Mouse (Mus musculus) bone marrow macrophage, adult 2 months (primary cell): ENCODE measurements around the gene 9130213A22Rik.

ENCODE experiments used
- CTCF ChIP-seq: IDR thresholded peaks from 2 replicates; pipeline ENCODE4 v1.5.1; 2012; ENCODE audit warnings: low read depth, mild to moderate bottlenecking, low read length, moderate library complexity
- POLR2A ChIP-seq: IDR thresholded peaks from 2 replicates; pipeline ENCODE4 v1.6.1; 2012; ENCODE audit warnings: mild to moderate bottlenecking, low read depth, low read length, borderline replicate concordance

DNA sequence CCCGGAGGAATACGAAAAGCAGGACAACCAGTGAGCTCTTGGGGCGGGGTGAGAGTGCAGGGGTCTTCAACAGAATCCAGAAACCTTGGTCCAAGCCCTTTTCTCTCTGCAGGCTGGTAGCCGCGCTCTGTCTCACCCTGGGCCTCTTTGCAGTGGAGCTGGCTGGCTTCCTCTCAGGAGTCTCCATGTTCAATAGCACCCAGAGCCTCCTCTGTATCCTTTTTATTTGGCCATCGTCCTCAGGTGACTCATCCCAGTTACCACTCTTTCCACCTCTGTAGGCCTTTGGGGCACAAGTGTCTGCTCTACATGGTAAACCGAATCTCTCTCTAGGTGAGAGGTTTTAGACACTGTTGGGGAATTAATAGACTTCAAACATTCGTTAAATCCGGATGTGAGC, 51.1 kb downstream of the 9130213A22Rik start:
- TF ChIP-seq CTCF: no peak
- no peak for TF ChIP-seq POLR2A
